Mouse (Mus musculus) lung, embryonic 14.5 days (tissue): ENCODE data around the gene Pole. TPM values are rescaled to one million over a fixed set of nuclear protein-coding genes. Genes with fewer than 3 reads are reported as not detected.

Experiments used
- ATAC-seq: fragments of 200-750 bp; cut with Nextera tagmentation; 2 replicates; pipeline ENCODE4 v1.8.0; 2017; ENCODE audit warnings: mild to moderate bottlenecking, moderate TSS enrichment, moderate library complexity; ENCODE audit not compliant: insufficient read depth
- DNase-seq: peaks from one replicate; pipeline ENCODE4 v3.0.0-alpha.2; 2015
- H3K27ac ChIP-seq: fragments of 300-500 bp; sonication (generic); 2 replicates; pipeline ENCODE4 v1.5.1; 2014; ENCODE audit warnings: low read depth, mild to moderate bottlenecking, moderate library complexity
- H3K27me3 ChIP-seq: fragments of 300-500 bp; sonication (generic); 2 replicates; pipeline ENCODE4 v1.6.1; 2014; ENCODE audit warnings: low read length, control low read depth; ENCODE audit not compliant: insufficient read depth
- H3K36me3 ChIP-seq: fragments of 300-500 bp; sonication (generic); 2 replicates; pipeline ENCODE4 v1.6.1; 2014; ENCODE audit warnings: control low read depth; ENCODE audit not compliant: insufficient read depth
- H3K4me1 ChIP-seq: fragments of 300-500 bp; sonication (generic); 2 replicates; pipeline ENCODE4 v1.6.1; 2014; ENCODE audit warnings: antibody characterized with exemption, control low read depth; ENCODE audit not compliant: insufficient read depth
- H3K4me2 ChIP-seq: fragments of 300-500 bp; sonication (generic); 2 replicates; pipeline ENCODE4 v1.6.1; 2014; ENCODE audit warnings: mild to moderate bottlenecking
- H3K4me3 ChIP-seq: fragments of 300-500 bp; sonication (generic); 2 replicates; pipeline ENCODE4 v1.5.1; 2014; ENCODE audit warnings: low read depth, low read length
- H3K9ac ChIP-seq: fragments of 300-500 bp; sonication (generic); 2 replicates; pipeline ENCODE4 v1.6.1; 2014
- H3K9me3 ChIP-seq: fragments of 300-500 bp; sonication (generic); 2 replicates; pipeline ENCODE4 v1.6.1; 2016; ENCODE audit warnings: low read depth, low read length, control low read depth
- CTCF ChIP-seq: IDR thresholded peaks from 2 replicates; pipeline ENCODE4 v1.5.1; 2016; ENCODE audit warnings: antibody characterized with exemption, low read depth
- WGBS: fragments of 180-500 bp; shearing (Covaris S2); extraction: QIAGEN DNeasy Blood & Tissue Kit; methylation state at CpG from one replicate; pipeline ENCODE4 v1.1.7; 2014; 5-methylcytosine and 5-hydroxymethylcytosine counted together
- polyA plus RNA-seq: library from polyadenylated mRNA; unstranded; fragments of >200 nt; fragmentation: Nextera tagmentation; extraction: Ambion mirVana; gene quantifications from 2 replicates; pipeline ENCODE4 v1.2.1, GENCODE M21; 2014

Gene Pole
- polyA plus RNA-seq, 1 experiment from 2014 or later = 44.9 TPM

- Histone ChIP-seq H3K4me1 (no peaks in the 10 kb centered on the region), H3K9ac (no peak overlapping the region), H3K27ac (no peak overlapping the region), H3K4me2 (no peak overlapping the region), H3K36me3 (0 out of 2 replicates have a peak, but pooled peaks cover under 1% of the 10 kb centered on the region), H3K9me3 (no peaks in the 10 kb centered on the region), H3K27me3 (peaks cover 4% of the 10 kb centered on the region; the same call in 1 of the 2 replicates), H3K4me3 (no peak overlapping the region)
- ATAC-seq = no peak
- WGBS = 75% methylated on average over 6 of the region's 6 CpGs
- no peak for TF ChIP-seq CTCF
- no peak for DNase-seq
These were observed 98.4 kb downstream of the Pole start for GRCm38 (mm10) chr5:110384491-110384890.

- TF ChIP-seq CTCF = no peak
- Histone ChIP-seq H3K9me3 (no peaks in the 10 kb centered on the region), H3K4me2 (peak overlapping the region; percentile 69), H3K4me1 (no peaks in the 10 kb centered on the region), H3K4me3 (no peak overlapping the region), H3K27me3 (peaks cover 4% of the 10 kb centered on the region; the same call in 1 of the 2 replicates), H3K27ac (no peak overlapping the region), H3K9ac (no peak overlapping the region), H3K36me3 (no peaks in the 10 kb centered on the region)
- WGBS = 39% methylated on average over 4 of the region's 4 CpGs
- ATAC-seq (no peak), DNase-seq (no peak)
These were observed 99.2 kb downstream of the Pole start for GRCm38 (mm10) chr5:110385263-110385662.

- peak; percentile 93 for ATAC-seq
- H3K9me3 ChIP-seq = no peaks in the 10 kb centered on the region
- H3K27me3 ChIP-seq = peaks cover 4% of the 10 kb centered on the region; the same call in 1 of the 2 replicates
- H3K9ac ChIP-seq = peak overlapping the region; percentile 63
- WGBS = under 1% methylated on average over 90 of the region's 90 CpGs
- no peak for TF ChIP-seq CTCF
- peak overlapping the region; percentile 56 for H3K4me3 ChIP-seq
- DNase-seq = peak; percentile 84
- no peak overlapping the region for H3K27ac ChIP-seq
- no peaks in the 10 kb centered on the region for H3K36me3 ChIP-seq
- H3K4me1 ChIP-seq = no peaks in the 10 kb centered on the region
- peak overlapping the region; percentile 69 for H3K4me2 ChIP-seq
These were observed 100.5 kb downstream of the Pole start for GRCm38 (mm10) chr5:110386371-110387330.

Other genes starting within 250 kb of the Pole start
- gene Gm17655, start 213.8 kb upstream of the Pole start, polyA plus RNA-seq = 3.3 and 7.2 TPM in 2 replicates
- gene Gm35315, start 191.9 kb upstream of the Pole start, polyA plus RNA-seq = 1.9 and 2.2 TPM in 2 replicates
- gene Plcxd1, start 186.3 kb upstream of the Pole start, polyA plus RNA-seq = 2.2 TPM in 2 replicates
- 26.2 and 29.8 TPM in 2 replicates for gene Gtpbp6, start 178.1 kb upstream of the Pole start, polyA plus RNA-seq
- 3.3 and 3.8 TPM in 2 replicates for gene Zfp605, start 176.2 kb upstream of the Pole start, polyA plus RNA-seq
- gene Chfr, start 150.5 kb upstream of the Pole start, polyA plus RNA-seq = 41.8 and 42.3 TPM in 2 replicates
- 26.6 and 28.3 TPM in 2 replicates for gene Golga3, start 109.6 kb upstream of the Pole start, polyA plus RNA-seq
- 35.5 and 39.8 TPM in 2 replicates for gene Ankle2, start 55.3 kb upstream of the Pole start, polyA plus RNA-seq
- 72.9 and 74.0 TPM in 2 replicates for gene Pgam5, start 16.4 kb upstream of the Pole start, polyA plus RNA-seq
- 8.5 and 9.4 TPM in 2 replicates for gene Pxmp2, start 120 bp upstream of the Pole start, polyA plus RNA-seq
- gene P2rx2, start 56.9 kb downstream of the Pole start, polyA plus RNA-seq = 14.1 and 15.4 TPM in 2 replicates
- 2.4 and 2.6 TPM in 2 replicates for gene Lrcol1, start 58.4 kb downstream of the Pole start, polyA plus RNA-seq
- 19.2 and 20.9 TPM in 2 replicates for gene Fbrsl1, start 162.2 kb downstream of the Pole start, polyA plus RNA-seq